8 mouse cellular contexts compared by ENCODE assay signal in the genomic region with DNA sequence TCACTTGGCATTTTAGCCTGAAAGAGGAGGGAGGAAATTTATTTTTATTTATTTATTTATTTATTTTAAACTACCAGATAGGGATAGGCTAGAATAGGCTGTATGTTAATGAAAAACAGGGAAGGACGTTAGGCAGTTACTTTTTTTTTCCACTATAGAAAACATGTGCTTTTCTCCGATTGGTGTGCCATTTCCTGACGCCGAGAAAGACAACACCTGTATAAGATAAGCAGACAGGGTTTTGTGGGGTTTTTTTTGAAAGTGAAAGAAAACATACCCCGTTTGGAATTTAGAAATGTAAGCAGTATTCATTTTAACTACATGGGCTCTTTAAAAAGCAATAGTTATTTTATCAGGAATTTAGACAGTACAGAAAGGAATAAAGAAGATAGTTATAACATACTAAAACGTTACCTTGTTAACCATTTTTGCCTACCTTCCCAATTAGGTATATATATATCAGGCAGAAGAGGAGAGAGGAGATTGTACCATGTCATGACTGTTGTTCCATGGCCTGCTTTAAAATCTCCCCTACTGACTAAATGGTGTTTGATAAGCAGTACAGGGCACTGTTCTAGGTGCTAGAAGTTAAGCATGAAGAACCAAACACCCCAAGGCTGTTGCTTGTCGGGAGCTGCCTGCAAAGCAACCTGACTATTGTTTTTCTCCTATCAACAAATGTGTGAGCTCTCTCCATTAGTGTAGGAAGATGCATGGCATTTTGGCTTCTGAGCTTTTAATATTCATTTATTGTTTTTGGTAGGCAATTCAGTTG. TPM values are rescaled to one million over a fixed set of nuclear protein-coding genes. Genes with fewer than 3 reads are reported as not detected.
DNase-seq lines count a peak whose midpoint lies in the region; ATAC-seq and TF ChIP-seq lines count a peak whose summit lies in the region.

No protein-coding gene starts in this region.

- no peak overlapping the region; the same call in 1 of the 2 replicates for H3K9ac ChIP-seq in heart, adult 2 months (ENCODE audit: low read depth, low read length)
- H3K9ac ChIP-seq in heart, postnatal 0 days (replicated peaks; ENCODE audit: low read depth, low read length): 0 out of 2 replicates have a peak overlapping the region, but pooled peaks have one; percentile 91

- 35% methylated on average over 7 of the region's 7 CpGs for WGBS in heart, adult 2 months
- WGBS in heart, postnatal 0 days: 44% methylated on average over 7 of the region's 7 CpGs
- 3% methylated on average over 7 of the region's 7 CpGs for WGBS in macrophage (ENCODE audit: missing documents)

- peaks cover 5% of the 10 kb centered on the region for H3K36me3 ChIP-seq in heart, adult 2 months (ENCODE audit: control insufficient read depth, insufficient read depth, low read length)
- no peaks in the 10 kb centered on the region for H3K36me3 ChIP-seq in heart, postnatal 0 days (replicated peaks; ENCODE audit: control insufficient read depth, insufficient read depth, low read length)
- H3K36me3 ChIP-seq in macrophage (ENCODE audit: inconsistent target): no peaks in the 10 kb centered on the region

- TF ChIP-seq POLR2A in heart, adult 2 months (IDR thresholded peaks at IDR 0.05; ENCODE audit: insufficient read depth, low read depth, low read length): no peak

- no peak for DNase-seq in heart, adult 2 months
- no peak for DNase-seq in heart, adult 18-20 months
- DNase-seq in CD4-positive helper T cell, adult 2 months (ENCODE audit: low read depth, low spot score): peak; percentile 66
- DNase-seq in heart, postnatal 0 days (ENCODE audit: low spot score): no peak
- no peak for DNase-seq in gastrocnemius, postnatal 4 days (ENCODE audit: low spot score in 2 of 2)
- no peak for DNase-seq in testis, postnatal 10 days (ENCODE audit: low spot score)
- DNase-seq in layer of hippocampus, postnatal 10 days (ENCODE audit: low spot score in 2 of 2): no peak

- H3K79me2 ChIP-seq in heart, adult 2 months (replicated peaks; ENCODE audit: control insufficient read depth, insufficient read depth, low read length): peaks cover 5% of the 10 kb centered on the region; the same call in 1 of the 2 replicates
- peaks cover 63% of the 10 kb centered on the region for H3K79me2 ChIP-seq in macrophage (ENCODE audit: inconsistent target)

- no peak overlapping the region; the same call in 1 of the 2 replicates for H3K27ac ChIP-seq in heart, adult 2 months
- H3K27ac ChIP-seq in heart, postnatal 0 days (ENCODE audit: low read depth): no peak overlapping the region
- H3K27ac ChIP-seq in macrophage: no peak overlapping the region

- no peak for TF ChIP-seq CTCF in heart, adult 2 months (IDR thresholded peaks at IDR 0.05)
- TF ChIP-seq CTCF in heart, postnatal 0 days (IDR thresholded peaks at IDR 0.05; ENCODE audit: low read depth): no peak

- peak overlapping the region; percentile 71 for H3K4me2 ChIP-seq in heart, postnatal 0 days (ENCODE audit: low read depth, low read length)

- H3K9me3 ChIP-seq in heart, postnatal 0 days (replicated peaks; ENCODE audit: control insufficient read depth, low read length): no peaks in the 10 kb centered on the region

- H3K4me3 ChIP-seq in heart, adult 2 months: peak overlapping the region; percentile 93
- peak overlapping the region; percentile 93; the same call in 1 of the 2 replicates for H3K4me3 ChIP-seq in heart, postnatal 0 days (ENCODE audit: low read depth, low read length)
- H3K4me3 ChIP-seq in macrophage (ENCODE audit: inconsistent target): peak overlapping the region; percentile 90

- TF ChIP-seq EP300 in heart, adult 2 months (IDR thresholded peaks at IDR 0.05; ENCODE audit: insufficient read depth, low read depth, low read length): no peak
- no peak for TF ChIP-seq EP300 in heart, postnatal 0 days (IDR thresholded peaks at IDR 0.05; ENCODE audit: low read depth)

- intact Hi-C loops in heart, adult 2 months (cut with DNase I): loop anchor here (5.0 kb wide), 1 partner anchor 46 kb away; no protein-coding TSS in a partner anchor

- ATAC-seq in heart, postnatal 0 days (ENCODE audit: insufficient read depth, low read depth): no peak

- H3K27me3 ChIP-seq in heart, adult 2 months (ENCODE audit: control insufficient read depth, insufficient read depth, low read length): no peaks in the 10 kb centered on the region
- H3K27me3 ChIP-seq in heart, postnatal 0 days (ENCODE audit: control insufficient read depth, insufficient read depth, low read length): no peaks in the 10 kb centered on the region

- H3K4me1 ChIP-seq in heart, adult 2 months (ENCODE audit: control insufficient read depth, insufficient read depth, low read length): peaks cover 6% of the 10 kb centered on the region
- no peaks in the 10 kb centered on the region for H3K4me1 ChIP-seq in heart, postnatal 0 days (ENCODE audit: control insufficient read depth, insufficient read depth)

RNA-seq across cellular contexts. Expression of a gene that starts 1.8 kb away (rescaled TPM):
- total RNA-seq in heart, adult 2 months (2021): 10 to 100 TPM; 13.3 to 15.6 TPM
- polyA plus RNA-seq in heart, adult 2 months (2012; rRNA removed): 10.0 and 17.9 TPM in 2 replicates
- 10 to 100 TPM; 11.7 to 14.6 TPM for total RNA-seq in heart, adult 18-20 months (2021)
- 19.2 and 35.3 TPM in 2 replicates for total RNA-seq in heart, postnatal 0 days (2014; rRNA removed; ENCODE audit: low replicate concordance)
- polyA plus RNA-seq in heart, postnatal 0 days (2015; fragmentation: Nextera tagmentation; extraction: Ambion mirVana): 6.2 TPM in 2 replicates
- total RNA-seq in macrophage (2018; cell fraction: chromatin; rRNA removed): 100 to 1,000 TPM in 3 of 26 experiments, 10 to 100 TPM in 23; 21.0 to 221 (median 44.9) TPM
- total RNA-seq in macrophage (2018; cell fraction: cytosol; rRNA removed): 10 to 100 TPM; 16.2 to 84.2 (median 24.2) TPM
- 100 to 1,000 TPM in 5 of 26 experiments, 10 to 100 TPM in 21; 35.4 to 162 (median 50.0) TPM for total RNA-seq in macrophage (2018; cell fraction: nucleus; rRNA removed)
- 15.3 to 16.7 TPM (median 16.4 TPM) in 3 replicates for polyA plus RNA-seq in macrophage (2018)
- total RNA-seq in gastrocnemius, postnatal 4 days (2021): 10 to 100 TPM; 28.0 to 29.0 TPM
- 10 to 100 TPM; 78.9 to 90.0 TPM for total RNA-seq in layer of hippocampus, postnatal 10 days (2021)

RNA-seq across cellular contexts. Expression of a gene that starts 52.1 kb away (rescaled TPM):
- not detected for total RNA-seq in heart, adult 2 months (2021)
- not detected in 2 replicates for polyA plus RNA-seq in heart, adult 2 months (2012; rRNA removed)
- total RNA-seq in heart, adult 18-20 months (2021): not detected
- total RNA-seq in heart, postnatal 0 days (2014; rRNA removed; ENCODE audit: low replicate concordance): not detected in 2 replicates
- polyA plus RNA-seq in heart, postnatal 0 days (2015; fragmentation: Nextera tagmentation; extraction: Ambion mirVana): not detected in 2 replicates
- total RNA-seq in macrophage (2018; cell fraction: chromatin; rRNA removed): not detected
- not detected for total RNA-seq in macrophage (2018; cell fraction: cytosol; rRNA removed)
- not detected for total RNA-seq in macrophage (2018; cell fraction: nucleus; rRNA removed)
- polyA plus RNA-seq in macrophage (2018): not detected in 3 replicates
- total RNA-seq in gastrocnemius, postnatal 4 days (2021): not detected
- not detected for total RNA-seq in layer of hippocampus, postnatal 10 days (2021)
